Mouse (Mus musculus) CH12.LX (cell line): Measurements from ENCODE around the gene Rdx.

Experiments
- CHD1 ChIP-seq: IDR thresholded peaks from 2 replicates; pipeline ENCODE4 v1.6.1; 2012; ENCODE audit warnings: low read depth, low read length, improper control_type of control experiment, inconsistent platforms
- CHD2 ChIP-seq: IDR thresholded peaks from 2 replicates; pipeline ENCODE4 v1.6.1; 2011; ENCODE audit warnings: low read length, improper control_type of control experiment
- CTCF ChIP-seq, 2 experiments: IDR thresholded peaks in 1 of 2; conservative IDR thresholded peaks in 1 of 2; 2 replicates each; pipeline ENCODE4 v1.5.1; 2011 to 2012; ENCODE audit warnings: low read depth in 2 of 2, low read length in 2 of 2, improper control_type of control experiment in 1 of 2, inconsistent platforms in 1 of 2, mild to moderate bottlenecking in 1 of 2, moderate library complexity in 1 of 2
- ELF1 ChIP-seq: IDR thresholded peaks from 2 replicates; pipeline ENCODE4 v1.6.1; 2014; ENCODE audit warnings: low read depth, mild to moderate bottlenecking, inconsistent platforms, low read length, improper control_type of control experiment
- EP300 ChIP-seq: IDR thresholded peaks from 2 replicates; pipeline ENCODE4 v1.6.1; 2011; ENCODE audit warnings: low read length, improper control_type of control experiment
- GABPA ChIP-seq: IDR thresholded peaks from 2 replicates; pipeline ENCODE4 v1.6.1; 2012; ENCODE audit warnings: low read depth, low read length, improper control_type of control experiment, inconsistent platforms; ENCODE audit not compliant: insufficient replicate concordance
- MAFK ChIP-seq: IDR thresholded peaks from 2 replicates; pipeline ENCODE4 v1.6.1; 2011; ENCODE audit warnings: low read length, improper control_type of control experiment; ENCODE audit not compliant: insufficient replicate concordance
- MAX ChIP-seq: IDR thresholded peaks from 2 replicates; pipeline ENCODE4 v1.6.1; 2011; ENCODE audit warnings: low read length, improper control_type of control experiment
- MAZ ChIP-seq: IDR thresholded peaks from 2 replicates; pipeline ENCODE4 v1.6.1; 2012; ENCODE audit warnings: low read depth, mild to moderate bottlenecking, inconsistent platforms, low read length, improper control_type of control experiment, moderate library complexity
- NRF1 ChIP-seq: IDR thresholded peaks from 2 replicates; pipeline ENCODE4 v1.6.1; 2014; ENCODE audit warnings: low read depth, mild to moderate bottlenecking, inconsistent platforms, low read length, improper control_type of control experiment, moderate library complexity
- POLR2A ChIP-seq: IDR thresholded peaks from 2 replicates; pipeline ENCODE4 v1.6.1; 2011; ENCODE audit warnings: low read depth, mild to moderate bottlenecking, improper control_type of control experiment, low read length
- POLR2AphosphoS2 ChIP-seq: IDR thresholded peaks from 2 replicates; pipeline ENCODE4 v1.6.1; 2011; ENCODE audit warnings: low read depth, low read length, improper control_type of control experiment
- SIN3A ChIP-seq: IDR thresholded peaks from 2 replicates; pipeline ENCODE4 v1.6.1; 2012; ENCODE audit warnings: low read length, improper control_type of control experiment, inconsistent platforms
- USF2 ChIP-seq: conservative IDR thresholded peaks from 2 replicates; pipeline ENCODE4 v1.6.1; 2011; ENCODE audit warnings: low read depth, low read length, improper control_type of control experiment

DNA sequence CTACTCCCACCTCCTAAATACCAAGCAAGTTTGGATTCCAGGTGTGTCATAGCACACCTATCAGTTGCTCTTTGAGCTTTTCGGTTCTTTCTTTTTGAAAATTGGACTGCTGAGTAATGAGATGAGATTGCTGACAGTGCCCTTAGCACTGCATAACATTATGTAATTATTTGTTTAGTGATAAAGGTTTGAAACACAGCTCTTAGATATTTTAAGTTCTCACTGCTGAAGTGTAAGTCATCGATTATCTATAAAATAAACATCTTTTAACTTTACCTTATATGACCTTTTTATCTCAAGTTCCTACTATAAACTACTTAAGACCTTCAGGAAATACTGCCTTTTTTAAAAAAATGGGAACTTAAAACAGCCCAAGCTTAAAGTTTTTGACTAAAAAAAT lies 35.0 kb downstream of the Rdx start:
- TF ChIP-seq POLR2AphosphoS2 = no peak
- TF ChIP-seq CTCF (conservative IDR thresholded peaks at IDR 0.05 in 1 of 2, IDR thresholded peaks at IDR 0.05 in 1 of 2; ENCODE audit: low read depth in 2 of 2, low read length in 2 of 2) = no peak
- TF ChIP-seq EP300 = no peak
- TF ChIP-seq NRF1 = no peak
- no peak for TF ChIP-seq CHD1
- no peak for TF ChIP-seq POLR2A
- TF ChIP-seq MAZ = no peak
- TF ChIP-seq ELF1 = no peak
- TF ChIP-seq USF2 = no peak
- no peak for TF ChIP-seq GABPA
- TF ChIP-seq SIN3A = no peak
- no peak for TF ChIP-seq CHD2
- no peak for TF ChIP-seq MAFK
- no peak for TF ChIP-seq MAX
